Mouse (Mus musculus) adrenal gland, postnatal 10 days (tissue): ENCODE results near the gene Ankrd40. TPM values are rescaled to one million over a fixed set of nuclear protein-coding genes. Genes with fewer than 3 reads are reported as not detected.

Experiments used
- DNase-seq: peaks from one replicate; pipeline ENCODE4 v3.0.0; 2021; ENCODE audit warnings: mixed read lengths
- long read RNA-seq, 2 experiments: library from polyadenylated mRNA; stranded (forward); transcript quantifications; one replicate each; pipeline ENCODE4 v2.0.0; 2021
- total RNA-seq, 2 experiments: library from RNA; stranded (reverse); gene quantifications; 2 replicates each; pipeline ENCODE4 v1.2.3; 2021

Gene Ankrd40
- 100 to 1,000 TPM; 110 to 130 TPM for total RNA-seq
- long read RNA-seq, experiment 1, transcript Ankrd40-203 (5 exons, 3,487 nt), result major isoform, 72 of 107 reads
- long read RNA-seq, experiment 1, transcript Ankrd40-202 (5 exons, 1,477 nt), result minor isoform, 6 of 107 reads
- long read RNA-seq, experiment 1, partial matches to known transcripts, result 20 of 107 reads
- long read RNA-seq, experiment 1, other reads (novel, unspliced or antisense), result 8 of 107 reads
- long read RNA-seq, experiment 2, transcript Ankrd40-203 (5 exons, 3,487 nt), result major isoform, 84 of 90 reads
- long read RNA-seq, experiment 2, partial matches to known transcripts, result 4 of 90 reads
- long read RNA-seq, experiment 2, other reads (novel, unspliced or antisense), result 0 of 90 reads

GRCm38 (mm10) chr11:94327693-94328643 is at the start of gene Ankrd40:
Gene Ankrd40 (plus strand): TSS chr11:94328001.
- DNase-seq, result peak; percentile 96

GRCm38 (mm10) chr11:94281199-94282181 is 46.3 kb upstream of the Ankrd40 start, which contains the start of gene Gm21885:
Gene Gm21885 (plus strand): TSS chr11:94281873.
- peak; percentile 76 for DNase-seq

- DNase-seq, result peak; percentile 33
Measured at GRCm38 (mm10) chr11:94282291-94282690, 45.5 kb upstream of the Ankrd40 start.

- DNase-seq, result peak; percentile 30
Measured at GRCm38 (mm10) chr11:94283536-94284099, 44.2 kb upstream of the Ankrd40 start.

DNA sequence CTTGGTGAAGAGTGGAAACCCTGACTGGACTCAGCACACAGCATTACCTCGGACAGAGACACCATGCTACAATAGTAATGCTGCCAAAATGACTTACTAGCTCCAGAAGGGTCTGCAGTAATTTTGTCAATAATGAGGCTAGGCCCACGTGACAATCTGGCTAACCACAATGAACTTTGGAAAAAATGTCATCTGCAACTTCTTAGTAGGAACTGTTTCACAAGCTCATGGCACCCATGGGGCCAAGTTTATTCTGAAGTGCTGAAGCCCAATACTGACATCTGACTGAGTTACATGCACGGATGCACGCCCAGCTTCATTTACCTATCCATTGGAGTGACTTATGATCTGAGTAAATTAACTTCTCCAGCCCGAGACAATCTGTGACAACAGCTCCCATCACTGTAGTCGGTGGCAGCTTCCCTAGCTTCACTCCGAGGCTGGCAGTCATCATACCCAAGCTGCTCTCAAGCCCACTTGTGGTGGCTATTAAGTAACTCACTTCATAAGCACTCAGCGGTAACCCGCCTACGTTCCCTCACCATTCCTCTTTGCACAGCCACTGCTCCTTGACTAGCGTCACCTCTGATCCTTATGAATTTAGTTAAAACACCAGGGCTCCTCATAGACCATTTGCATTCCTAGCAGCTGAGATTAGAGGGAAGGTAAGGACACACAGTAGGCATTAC is 41.8 kb upstream of the Ankrd40 start:
- peak; percentile 32 for DNase-seq

DNA sequence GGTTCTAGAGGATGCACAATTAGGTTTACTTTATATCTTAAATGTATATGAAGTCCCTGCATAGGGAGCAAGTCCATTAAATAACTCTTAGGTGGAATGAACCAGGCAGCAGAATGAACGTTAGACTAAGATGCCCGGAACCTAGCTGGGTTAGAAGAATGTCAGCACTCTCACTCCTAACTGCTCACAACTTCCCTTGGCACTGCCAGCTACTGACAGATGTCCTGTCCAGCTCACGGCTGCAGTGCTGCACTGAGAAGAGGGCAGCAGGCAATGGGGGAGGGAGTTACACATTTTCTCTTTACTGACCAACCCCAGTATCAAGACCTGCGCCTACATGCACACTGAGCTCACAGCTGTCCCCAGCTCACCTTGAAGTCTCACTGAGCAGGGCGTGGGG is 40.7 kb upstream of the Ankrd40 start:
- DNase-seq, result no peak

DNA sequence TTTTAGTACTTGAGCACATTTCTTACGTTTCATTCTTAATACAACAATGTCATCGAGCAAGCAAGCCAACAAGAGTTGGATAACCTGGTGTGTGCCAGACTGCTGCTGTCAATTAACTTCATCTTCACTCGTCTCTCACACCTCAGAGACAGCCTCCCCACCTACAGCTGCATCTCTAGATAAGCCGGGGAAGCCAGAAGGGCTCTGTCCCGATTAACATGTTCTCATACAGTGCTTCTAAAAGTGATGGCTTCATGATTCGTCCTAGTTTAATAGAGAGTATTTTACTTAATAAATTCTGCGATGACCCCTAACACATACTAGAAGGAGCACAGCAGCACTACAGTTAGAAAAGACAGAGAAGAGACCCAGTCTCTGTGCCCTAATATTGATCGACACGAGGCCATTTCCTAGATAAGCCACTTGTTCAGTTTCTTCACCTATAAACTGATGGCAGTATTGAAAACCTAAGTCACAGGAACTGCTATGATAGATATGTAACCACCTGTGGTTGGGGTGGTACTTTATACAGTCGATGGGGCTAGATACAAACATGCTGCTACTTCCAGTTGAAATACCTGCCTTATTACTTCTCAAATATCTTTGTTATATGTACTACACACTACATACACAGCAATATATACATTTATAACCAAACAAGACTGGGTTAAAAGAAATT is 37.6 kb upstream of the Ankrd40 start:
- no peak for DNase-seq

- no peak for DNase-seq
Measured at GRCm38 (mm10) chr11:94294996-94295845, 32.6 kb upstream of the Ankrd40 start.

GRCm38 (mm10) chr11:94312733-94313132 is 15.1 kb upstream of the Ankrd40 start:
- DNase-seq, result no peak

- DNase-seq, result no peak
Measured at GRCm38 (mm10) chr11:94314098-94314652, 13.6 kb upstream of the Ankrd40 start.

- no peak for DNase-seq
Measured at GRCm38 (mm10) chr11:94315308-94315707, 12.5 kb upstream of the Ankrd40 start.

GRCm38 (mm10) chr11:94316528-94316927 is 11.3 kb upstream of the Ankrd40 start:
- DNase-seq, result no peak

DNA sequence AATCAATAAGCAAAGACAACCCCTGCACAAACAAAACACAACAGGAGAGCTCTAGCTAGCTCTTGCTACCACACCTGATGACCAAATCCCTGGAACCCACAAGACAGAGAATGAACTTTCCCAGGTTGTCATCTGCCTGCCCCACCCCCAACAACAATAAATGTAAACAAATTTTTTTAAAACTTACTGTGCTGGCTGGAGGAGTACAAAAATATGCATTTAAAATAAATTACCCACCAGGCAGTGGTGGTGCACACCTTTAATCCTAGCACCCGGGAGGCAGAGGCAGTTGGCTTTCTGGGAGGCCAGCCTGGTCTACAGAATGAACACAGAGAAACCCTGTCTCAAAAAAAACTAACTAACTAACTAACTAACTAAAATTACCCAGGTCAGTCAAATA is 10.8 kb upstream of the Ankrd40 start:
- no peak for DNase-seq

- DNase-seq, result no peak
Measured at GRCm38 (mm10) chr11:94317515-94317914, 10.3 kb upstream of the Ankrd40 start.

DNA sequence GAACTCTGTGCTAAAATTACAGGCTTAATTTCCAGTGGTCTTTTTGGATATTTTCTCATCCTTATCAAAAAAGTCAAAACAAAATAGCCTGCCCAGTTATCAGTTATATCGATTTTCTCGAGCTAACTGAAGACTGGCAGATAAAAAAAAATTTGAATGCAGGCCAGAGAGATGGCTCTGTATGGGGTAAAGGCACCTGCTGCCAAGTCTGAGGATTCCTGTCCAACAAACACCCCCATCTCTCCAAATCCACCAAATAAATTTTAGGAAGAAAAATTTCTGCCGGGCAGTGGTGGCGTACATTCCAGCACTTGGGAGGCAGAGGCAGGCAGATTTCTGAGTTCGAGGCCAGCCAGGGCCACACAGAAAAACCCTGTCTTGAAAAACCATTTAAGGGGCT is 9.7 kb upstream of the Ankrd40 start:
- DNase-seq, result no peak

DNA sequence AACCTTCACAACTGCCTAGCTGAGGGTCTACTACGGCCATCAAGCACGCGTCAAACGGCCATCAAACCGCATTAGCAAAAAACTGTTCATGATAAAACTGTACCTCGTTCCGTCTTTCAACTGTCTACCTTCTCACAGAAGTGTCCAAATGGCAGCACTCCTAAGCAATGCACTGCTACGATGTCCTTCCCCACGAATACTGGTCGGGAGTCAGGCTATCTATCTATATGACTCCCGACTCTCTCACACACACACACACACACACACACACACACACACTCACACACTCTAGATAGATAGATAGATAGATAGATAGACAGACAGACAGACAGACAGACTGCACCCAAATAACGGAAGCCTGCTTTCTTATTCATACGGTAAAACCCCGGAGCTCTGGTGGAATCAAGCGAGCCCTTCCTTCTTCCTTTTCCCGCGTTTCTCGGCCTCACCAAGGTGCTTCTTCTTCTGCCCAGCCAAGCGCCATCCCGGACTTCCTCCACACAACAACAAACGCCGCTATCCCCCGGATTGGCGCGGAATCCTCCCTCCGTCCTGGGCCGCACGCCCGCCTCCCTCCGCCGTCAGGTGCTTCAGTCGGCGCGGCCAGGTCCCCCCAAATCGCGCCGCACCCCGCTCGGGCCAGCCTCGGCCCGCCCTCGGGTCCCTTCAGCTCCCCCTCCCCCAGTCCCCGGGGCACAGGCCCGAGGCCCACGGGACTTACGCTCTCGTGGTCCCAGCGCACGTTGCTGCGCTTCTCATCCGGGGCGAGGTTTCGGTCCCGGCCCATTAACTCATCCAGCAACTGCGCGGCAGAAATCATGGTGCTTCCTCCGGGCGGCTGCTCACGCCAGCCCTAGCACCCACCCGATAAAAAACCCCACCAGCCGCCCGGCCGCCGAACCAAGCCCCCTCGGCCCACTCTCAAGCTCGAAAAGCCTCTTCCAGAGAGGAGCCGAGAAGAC is 6.6 kb upstream of the Ankrd40 start:
- peak; percentile 78 for DNase-seq

DNA sequence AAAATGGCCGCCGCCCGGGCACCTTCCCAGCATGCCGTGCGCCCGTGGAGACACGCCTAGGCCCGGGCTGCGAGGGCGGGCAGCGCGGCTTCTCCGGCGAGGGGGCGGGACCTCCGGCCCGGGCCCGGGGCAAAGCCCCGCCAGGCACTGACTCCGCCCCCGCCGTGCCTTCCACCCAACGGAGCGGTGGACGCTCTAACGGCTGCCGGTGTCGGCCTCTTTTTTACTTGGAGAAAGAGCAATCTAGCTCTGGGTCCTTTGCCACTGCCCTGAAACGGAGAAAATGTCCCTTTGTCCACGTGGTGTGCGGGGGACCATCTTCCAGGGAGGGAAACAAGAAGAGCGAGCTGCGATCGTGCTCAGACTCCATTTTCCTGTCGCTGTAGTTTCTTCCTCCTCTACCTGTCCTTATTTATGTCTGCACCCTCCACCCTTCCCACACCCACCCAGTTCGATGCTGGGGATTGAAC is 5.8 kb upstream of the Ankrd40 start, which contains the start of gene Luc7l3:
Gene Luc7l3 (minus strand): TSS at position 58 of the 470 bp plus-strand sequence.
- DNase-seq, result peak; percentile 98
